27 mouse cellular contexts compared by ENCODE assay signal in the genomic region with DNA sequence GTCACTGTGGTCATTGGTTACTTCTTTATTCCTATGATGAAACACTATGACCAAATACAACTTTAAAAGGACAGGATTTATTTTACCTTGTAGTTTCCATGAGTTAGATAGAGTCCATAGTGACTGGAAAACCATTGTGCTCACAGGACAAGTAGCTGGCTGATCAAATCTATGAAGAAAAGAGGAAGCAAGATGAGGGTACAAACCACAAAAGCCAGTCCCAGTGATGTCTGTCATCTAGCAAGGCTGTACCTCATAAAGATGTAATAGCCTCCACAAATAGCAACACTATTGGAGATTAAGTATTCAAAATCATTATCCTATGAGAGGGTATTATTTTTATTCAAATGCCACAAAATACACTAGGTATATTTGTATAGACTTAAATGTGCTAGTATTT.
"Had no signal": no experiment of that assay in that cellular context is flagged by ENCODE, and none has a peak within 500 bp of the region (broad histone marks: within the 10 kb centered on the region; RNA-seq: fewer than 3 reads in every experiment).

No protein-coding gene starts in this region.

- H3K9ac ChIP-seq: heart, embryonic 13.5 days; heart, embryonic 15.5 days; hindbrain, embryonic 13.5 days; hindbrain, embryonic 15.5 days; limb, embryonic 12.5 days; liver, embryonic 13.5 days; liver, embryonic 15.5 days had no signal

- H3K27me3 ChIP-seq: heart, embryonic 13.5 days; heart, embryonic 15.5 days; hindbrain, embryonic 13.5 days; hindbrain, embryonic 15.5 days; limb, embryonic 12.5 days; liver, embryonic 13.5 days; liver, embryonic 15.5 days had no signal

- H3K4me2 ChIP-seq: heart, embryonic 11.5 days; heart, embryonic 13.5 days; heart, embryonic 15.5 days; hindbrain, embryonic 13.5 days; hindbrain, embryonic 15.5 days; limb, embryonic 12.5 days; liver, embryonic 11.5 days; liver, embryonic 13.5 days; liver, embryonic 15.5 days had no signal

- H3K9me3 ChIP-seq: heart, embryonic 13.5 days; heart, embryonic 15.5 days; hindbrain, embryonic 13.5 days; hindbrain, embryonic 15.5 days; limb, embryonic 10.5 days; limb, embryonic 12.5 days; liver, embryonic 15.5 days had no signal

- H3K4me3 ChIP-seq: gastrocnemius, adult 2 months; heart, adult 2 months; heart, embryonic 13.5 days; heart, embryonic 15.5 days; hindbrain, embryonic 13.5 days; hindbrain, embryonic 15.5 days; layer of hippocampus, adult 2 months; left cerebral cortex, adult 2 months; limb, embryonic 10.5 days; limb, embryonic 12.5 days; liver, embryonic 13.5 days; liver, embryonic 15.5 days had no signal

- H3K4me1 ChIP-seq: heart, embryonic 13.5 days; heart, embryonic 15.5 days; hindbrain, embryonic 13.5 days; hindbrain, embryonic 15.5 days; limb, embryonic 10.5 days; limb, embryonic 12.5 days; liver, embryonic 13.5 days; liver, embryonic 15.5 days had no signal

- H3K27ac ChIP-seq: gastrocnemius, adult 2 months; heart, adult 2 months; heart, embryonic 13.5 days; heart, embryonic 15.5 days; hindbrain, embryonic 13.5 days; hindbrain, embryonic 15.5 days; hindbrain, postnatal 0 days; layer of hippocampus, adult 2 months; left cerebral cortex, adult 2 months; limb, embryonic 10.5 days; limb, embryonic 12.5 days; liver, embryonic 13.5 days; liver, embryonic 15.5 days had no signal

- ATAC-seq: hindbrain, postnatal 0 days; intestine, postnatal 0 days had no signal

- H3K36me3 ChIP-seq: heart, embryonic 13.5 days; heart, embryonic 15.5 days; hindbrain, embryonic 13.5 days; hindbrain, embryonic 15.5 days; limb, embryonic 10.5 days; limb, embryonic 12.5 days; liver, embryonic 13.5 days; liver, embryonic 15.5 days had no signal

- DNase-seq: gastrocnemius, adult 2 months; gastrocnemius, postnatal 10 days; gastrocnemius, postnatal 25 days; heart, adult 11 months; heart, adult 2 months; heart, postnatal 14 days; heart, postnatal 36 days; kidney, adult 18-20 months; kidney, adult 8-10 months; kidney, postnatal 10 days; kidney, postnatal 25 days; kidney, postnatal 4 days; liver; liver, embryonic 13.5 days had no signal
